Mouse (Mus musculus): ENCODE measurements around the gene Tagln2.

DNA sequence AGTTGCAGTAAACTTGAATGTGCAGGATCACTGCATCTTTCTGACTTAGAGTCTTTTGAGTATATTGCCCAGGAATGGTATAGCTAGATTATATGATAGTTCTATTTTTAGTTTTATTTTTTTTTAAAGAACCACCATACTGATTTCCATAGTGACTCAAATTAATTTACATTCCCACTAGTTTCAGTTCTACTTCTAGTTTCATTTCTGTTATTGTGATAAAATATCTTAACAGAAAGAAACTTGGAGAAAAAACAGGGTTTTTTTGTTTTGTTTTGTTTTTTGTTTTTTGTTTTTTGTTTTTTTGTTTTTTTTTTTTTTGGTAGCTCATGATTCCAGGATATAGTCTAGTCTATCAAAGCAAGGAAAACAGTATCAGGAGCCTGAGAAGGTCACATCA is 26.9 kb upstream of the Tagln2 start:
- TF ChIP-seq CTCF (conservative IDR thresholded peaks at IDR 0.05; ENCODE audit: low read length) (no peak), NANOG (IDR thresholded peaks at IDR 0.05; ENCODE audit: borderline replicate concordance, low read length) (no peak)
